Mouse (Mus musculus): ENCODE data around the gene Mstn.
A peak's percentile ranks its signal among the peaks of the same experiment; 100 is the strongest.

Gene Mstn

GRCm38 (mm10) chr1:53061340-53061739, at the start of gene Mstn:
Gene Mstn (plus strand): TSS chr1:53061640.
- no peak for DNase-seq

- no peak for DNase-seq
Measured at GRCm38 (mm10) chr1:53014716-53015115, 46.7 kb upstream of the Mstn start.

- no peak for DNase-seq
Measured at GRCm38 (mm10) chr1:53015606-53016005, 45.8 kb upstream of the Mstn start.

GRCm38 (mm10) chr1:53018746-53019505, 42.5 kb upstream of the Mstn start:
- peak in 1 of 2 experiments; percentile 29 for DNase-seq

- DNase-seq: peak in 1 of 2 experiments; percentile 31
Measured at GRCm38 (mm10) chr1:53020079-53020478, 41.4 kb upstream of the Mstn start, which contains the start of gene 1700019D03Rik. Gene 1700019D03Rik (minus strand): TSS chr1:53020179.

- DNase-seq: no peak
Measured at GRCm38 (mm10) chr1:53032550-53032949, 28.9 kb upstream of the Mstn start.

DNA sequence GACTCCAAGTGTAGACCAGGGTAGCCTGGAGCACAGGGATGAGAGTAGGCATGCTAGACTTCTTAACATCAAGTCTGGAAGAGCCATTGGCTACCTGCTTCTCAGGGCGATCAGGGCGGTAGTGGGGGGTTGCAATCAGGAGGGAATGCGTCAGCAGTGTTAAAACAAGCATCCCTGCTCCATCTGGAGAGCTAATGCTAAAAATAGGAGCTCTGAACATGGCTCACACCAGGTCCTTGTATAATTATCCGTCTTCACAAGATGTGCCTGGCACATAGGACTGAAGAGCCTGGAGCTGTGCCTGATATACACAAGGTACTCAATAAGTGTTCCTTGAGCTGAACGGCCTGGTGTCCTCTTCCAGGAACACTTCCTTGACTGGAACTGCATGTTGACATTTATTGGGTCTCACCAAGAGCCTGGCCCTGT, 24.0 kb upstream of the Mstn start:
- peak; percentile 62 to 64 for DNase-seq

GRCm38 (mm10) chr1:53049763-53050427, 11.5 kb upstream of the Mstn start:
- peak in 1 of 2 experiments; percentile 18 for DNase-seq

- peak; percentile 71 to 84 for DNase-seq
Measured at GRCm38 (mm10) chr1:53053087-53054022, 8.1 kb upstream of the Mstn start.

- DNase-seq: no peak
Measured at GRCm38 (mm10) chr1:53059106-53059505, 2.3 kb upstream of the Mstn start.

- DNase-seq: no peak
Measured at GRCm38 (mm10) chr1:53060499-53060898, 941 bp upstream of the Mstn start.

GRCm38 (mm10) chr1:53061871-53062608, 600 bp downstream of the Mstn start:
- DNase-seq: no peak

DNA sequence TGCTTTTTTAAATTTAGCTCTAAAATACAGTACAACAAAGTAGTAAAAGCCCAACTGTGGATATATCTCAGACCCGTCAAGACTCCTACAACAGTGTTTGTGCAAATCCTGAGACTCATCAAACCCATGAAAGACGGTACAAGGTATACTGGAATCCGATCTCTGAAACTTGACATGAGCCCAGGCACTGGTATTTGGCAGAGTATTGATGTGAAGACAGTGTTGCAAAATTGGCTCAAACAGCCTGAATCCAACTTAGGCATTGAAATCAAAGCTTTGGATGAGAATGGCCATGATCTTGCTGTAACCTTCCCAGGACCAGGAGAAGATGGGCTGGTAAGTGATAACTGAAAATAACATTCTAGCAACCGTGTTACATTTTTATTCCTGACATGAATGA, 2.5 kb downstream of the Mstn start:
- no peak for DNase-seq

GRCm38 (mm10) chr1:53069726-53070514, 8.5 kb downstream of the Mstn start:
- no peak for DNase-seq

DNA sequence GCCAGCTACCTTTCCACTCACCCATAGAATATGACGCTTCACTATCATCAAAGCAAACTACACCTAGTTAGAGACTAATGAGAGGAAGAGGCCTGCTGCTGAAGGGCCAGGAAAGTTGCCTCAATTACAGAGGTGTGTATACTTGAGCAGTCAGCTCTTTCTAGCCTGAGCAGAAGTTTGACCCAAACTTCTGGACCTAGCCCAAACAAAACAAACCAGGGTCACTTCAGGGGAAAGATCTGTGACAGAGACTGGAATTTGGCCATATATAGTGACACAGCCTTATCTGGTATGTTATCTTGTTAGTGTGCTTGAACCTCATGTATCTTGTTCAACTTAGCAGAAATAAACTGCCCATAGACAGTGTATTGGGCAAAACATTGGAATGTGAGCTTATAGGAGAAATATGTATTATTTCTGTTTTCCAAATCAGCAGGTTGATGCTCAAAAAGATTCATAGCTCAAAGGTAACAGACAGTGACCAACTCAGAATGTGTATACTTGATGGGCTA, 9.3 kb downstream of the Mstn start:
- DNase-seq: no peak

DNA sequence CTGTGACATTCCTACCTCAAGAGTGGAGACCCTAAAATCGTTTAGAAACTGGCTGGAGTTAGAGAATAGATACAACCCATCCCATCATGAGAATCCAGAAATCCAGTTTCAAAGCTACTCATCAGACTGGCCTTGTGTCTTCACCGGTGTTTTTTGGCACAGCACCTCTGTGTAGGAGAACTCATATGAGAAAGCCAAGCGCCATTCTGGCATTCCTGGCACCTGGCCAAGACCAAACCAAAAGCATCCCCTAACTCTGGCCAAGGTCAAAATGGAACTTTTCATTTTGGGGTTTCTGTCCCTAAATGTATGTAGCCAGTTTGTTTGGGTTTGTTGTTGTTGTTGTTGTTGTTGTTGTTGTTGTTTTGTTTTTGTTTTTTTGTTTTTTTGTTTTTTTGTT, 15.2 kb downstream of the Mstn start:
- DNase-seq: peak; percentile 44 to 66

DNA sequence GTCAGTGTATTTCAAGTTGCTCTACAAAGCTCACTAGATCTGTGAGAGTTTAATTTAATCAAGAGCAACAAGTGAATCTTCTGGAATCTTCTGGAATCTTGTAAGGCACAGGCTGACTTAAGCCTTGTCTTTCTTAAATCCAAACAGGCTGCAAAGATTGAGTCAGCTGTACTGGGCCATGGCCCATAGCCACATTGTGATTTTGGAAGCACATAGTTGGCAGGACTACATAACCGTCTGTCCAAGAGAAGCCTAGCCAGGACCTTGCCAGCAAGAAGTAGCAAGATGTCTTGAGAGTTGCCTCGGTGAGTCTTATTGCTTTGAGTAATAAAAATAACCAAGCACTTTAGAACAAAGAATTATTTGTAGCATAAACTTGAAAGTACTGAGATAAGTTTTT, 18.4 kb downstream of the Mstn start:
- peak; percentile 61 to 73 for DNase-seq

DNA sequence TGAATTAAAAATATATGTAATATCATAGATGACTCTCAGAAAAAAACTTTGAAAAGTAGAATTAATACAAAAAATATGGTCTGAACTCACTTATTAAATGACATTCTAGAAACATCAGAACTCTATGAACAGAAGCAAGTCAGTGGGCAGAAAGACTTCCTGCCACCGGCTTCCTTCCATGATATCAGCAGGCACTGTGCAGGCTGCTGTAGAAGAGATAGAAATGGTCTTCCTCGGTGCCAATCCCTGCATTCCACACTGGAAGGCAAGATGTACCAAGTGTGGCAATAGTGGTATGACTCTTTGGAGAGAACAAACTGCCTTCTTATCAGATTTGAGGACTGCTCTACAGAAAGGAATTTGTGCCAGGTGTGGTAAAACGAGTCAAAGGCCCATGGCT, 19.2 kb downstream of the Mstn start:
- no peak for DNase-seq

DNA sequence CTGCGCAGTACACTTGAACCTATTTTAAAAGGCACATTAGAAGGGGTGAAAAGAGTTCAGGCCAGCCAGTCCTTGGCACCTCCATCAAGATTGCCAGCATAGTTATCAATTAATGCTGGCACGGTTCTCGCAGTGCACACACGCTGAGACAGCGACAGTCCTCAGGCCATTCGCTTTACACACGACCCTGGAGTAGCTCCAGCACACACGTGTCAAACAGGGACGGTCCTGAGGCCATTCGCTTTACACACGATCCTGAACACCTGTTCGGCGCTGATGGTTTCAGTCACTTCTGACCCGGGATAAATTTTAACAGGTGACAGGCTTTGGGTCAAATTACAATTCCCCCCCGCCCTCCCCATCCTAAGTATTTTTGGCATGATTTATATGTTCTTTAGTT, 23.8 kb downstream of the Mstn start:
- peak; percentile 27 to 40 for DNase-seq

DNA sequence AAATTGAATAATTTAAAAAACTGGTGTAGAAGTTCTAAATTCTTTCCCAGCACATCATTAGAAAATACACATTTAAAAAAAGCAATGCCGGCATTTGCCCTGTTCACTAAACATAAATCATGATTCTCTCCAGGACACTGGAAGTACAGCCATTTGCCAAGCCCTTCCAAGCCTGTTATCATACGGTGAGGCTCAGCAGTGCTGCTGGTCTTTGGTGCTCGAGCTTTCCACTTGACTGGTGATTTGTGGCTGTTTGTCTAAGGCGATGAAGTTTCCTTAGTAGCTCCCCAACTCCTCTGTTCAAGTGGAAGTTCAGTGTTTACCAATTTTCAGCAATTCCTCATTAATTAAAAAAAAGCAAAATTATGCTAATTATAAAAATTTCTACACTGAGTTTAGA, 24.6 kb downstream of the Mstn start:
- DNase-seq: peak in 1 of 2 experiments; percentile 19

- DNase-seq: peak; percentile 50 to 78
Measured at GRCm38 (mm10) chr1:53093180-53093579, 31.7 kb downstream of the Mstn start.

Data from cerebellum, postnatal 25 days (tissue).